Comparison of ENCODE assay signal across 7 mouse cellular contexts in genomic region chr1:38847975-38848374, GRCm38 (mm10). TPM values are rescaled to one million over a fixed set of nuclear protein-coding genes. Genes with fewer than 3 reads are reported as not detected.
DNase-seq lines count a peak whose midpoint lies in the region; ATAC-seq lines count a peak whose summit lies in the region.

No protein-coding gene starts in this region.

- peak overlapping the region; percentile 25 for H3K9ac ChIP-seq in forebrain, embryonic 14.5 days (ENCODE audit: low read length)

- no peaks in the 10 kb centered on the region for H3K36me3 ChIP-seq in forebrain, embryonic 14.5 days (ENCODE audit: control insufficient read depth, insufficient read depth, low read length)

- peak overlapping the region; percentile 24 for H3K4me3 ChIP-seq in forebrain, embryonic 14.5 days (ENCODE audit: low read depth, low read length)

- H3K27ac ChIP-seq in forebrain, embryonic 14.5 days (ENCODE audit: low read depth, low read length) = peak overlapping the region; percentile 76

- H3K4me2 ChIP-seq in forebrain, embryonic 14.5 days (ENCODE audit: low read length) = peak overlapping the region; percentile 44

- peak; percentile 84 for ATAC-seq in forebrain, embryonic 14.5 days

- H3K9me3 ChIP-seq in forebrain, embryonic 14.5 days (replicated peaks; ENCODE audit: control insufficient read depth, low read length) = no peaks in the 10 kb centered on the region

- H3K27me3 ChIP-seq in forebrain, embryonic 14.5 days (replicated peaks; ENCODE audit: control insufficient read depth, insufficient read depth, low read length) = no peaks in the 10 kb centered on the region

- peak; percentile 47 for DNase-seq in cerebellum, adult 8-10 months
- DNase-seq in forebrain, embryonic 14.5 days (ENCODE audit: low spot score) = peak; percentile 90
- DNase-seq in left cerebral cortex, adult 18-20 months (ENCODE audit: low spot score in 2 of 2) = peak; percentile 53 to 67
- DNase-seq in retina, postnatal 1 day = peak; percentile 97
- DNase-seq in lung, postnatal 14 days = no peak
- no peak for DNase-seq in kidney, postnatal 10 days
- DNase-seq in thymus, postnatal 10 days (ENCODE audit: low spot score in 2 of 2) = no peak

- WGBS in forebrain, embryonic 14.5 days = 5% methylated on average over 11 of the region's 11 CpGs

- peaks cover 9% of the 10 kb centered on the region for H3K4me1 ChIP-seq in forebrain, embryonic 14.5 days (ENCODE audit: control insufficient read depth, insufficient read depth, low read length)

RNA-seq across cellular contexts. Expression of gene Lonrf2, which starts 11.5 kb away (rescaled TPM):
- polyA plus RNA-seq in forebrain, embryonic 14.5 days (2014; fragmentation: Nextera tagmentation; extraction: Ambion mirVana) = 10.5 and 11.1 TPM in 2 replicates
- 100 to 1,000 TPM; 122 to 124 TPM for total RNA-seq in left cerebral cortex, adult 18-20 months (2021)

RNA-seq across cellular contexts. Expression of gene Chst10, which starts 50.0 kb away (rescaled TPM):
- polyA plus RNA-seq in forebrain, embryonic 14.5 days (2014; fragmentation: Nextera tagmentation; extraction: Ambion mirVana) = 48.7 and 58.2 TPM in 2 replicates
- total RNA-seq in left cerebral cortex, adult 18-20 months (2021) = 10 to 100 TPM; 71.1 to 76.5 TPM

Comparison
In these comparisons a context has a peak if more than half of its experiments do, and no peak if none do; other contexts are left out.
1. DNase-seq: peak in cerebellum, adult 8-10 months (single experiment), forebrain, embryonic 14.5 days (single experiment), left cerebral cortex, adult 18-20 months (2 of 2) and retina, postnatal 1 day (single experiment); none in lung, postnatal 14 days (single experiment), kidney, postnatal 10 days (single experiment) and thymus, postnatal 10 days (0 of 2).